Mouse (Mus musculus): ENCODE measurements around the gene Efcab8. TPM values are rescaled to one million over a fixed set of nuclear protein-coding genes. Genes with fewer than 3 reads are reported as not detected.

Gene Efcab8
- 0.11 TPM in 1 of 2 replicates, not detected in the other for polyA plus RNA-seq (2014; fragmentation: Nextera tagmentation; extraction: Ambion mirVana)

DNA sequence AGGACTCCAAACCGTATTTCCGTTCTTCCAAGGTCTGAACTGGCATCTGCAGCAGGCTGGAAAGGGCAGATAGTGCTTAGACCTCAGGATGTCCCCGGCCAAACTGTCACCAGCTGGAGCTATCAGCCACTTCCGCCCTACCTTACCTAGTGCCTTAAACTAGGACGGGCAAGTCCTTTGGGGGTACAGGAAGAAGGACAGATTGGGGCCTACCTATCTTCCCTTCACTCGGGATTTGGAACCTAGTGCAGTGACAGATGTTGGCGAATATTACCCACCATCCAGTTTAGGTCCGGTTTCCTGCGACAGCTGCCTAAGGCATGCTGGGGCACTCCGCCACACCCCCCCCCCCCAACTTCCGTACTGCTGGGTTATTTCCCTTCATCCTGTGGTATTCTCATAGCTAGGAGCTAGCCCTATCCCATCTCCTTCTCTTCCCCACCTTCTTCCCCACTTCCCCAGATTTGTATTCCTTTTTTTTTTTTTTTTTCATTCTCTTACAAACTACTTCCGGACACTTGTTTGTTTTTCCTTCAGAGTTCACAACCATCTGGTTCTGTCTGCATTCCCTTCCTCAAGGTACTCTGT lies at the start of gene Efcab8:
Gene Efcab8 (plus strand): TSS at position 538 of the 588 bp plus-strand sequence.
- Histone ChIP-seq H3K9me3 (ENCODE audit: control insufficient read depth, low read length) (no peaks in the 10 kb centered on the region), H3K27me3 (replicated peaks; ENCODE audit: control insufficient read depth, insufficient read depth, low read length) (no peaks in the 10 kb centered on the region), H3K36me3 (ENCODE audit: control insufficient read depth, insufficient read depth, low read length) (no peaks in the 10 kb centered on the region), H3K4me1 (ENCODE audit: control insufficient read depth, insufficient read depth, low read length) (0 out of 2 replicates have a peak, but pooled peaks cover 4% of the 10 kb centered on the region), H3K4me2 (ENCODE audit: low read depth, low read length) (peak within 1 kb of the TSS; percentile 67), H3K4me3 (ENCODE audit: low read depth, low read length) (peak within 1 kb of the TSS; percentile 35), H3K27ac (replicated peaks; ENCODE audit: low read depth, low read length) (no peak within 1 kb of the TSS), H3K9ac (ENCODE audit: low read depth, low read length) (peak within 1 kb of the TSS; percentile 48)
- ATAC-seq (ENCODE audit: low read depth) (0 out of 2 replicates have a peak, but pooled peaks have one; percentile 3), DNase-seq (ENCODE audit: low spot score) (no peak)
- 39% methylated on average over 11 of the region's 12 CpGs for whole genome bisulfite sequencing

DNA sequence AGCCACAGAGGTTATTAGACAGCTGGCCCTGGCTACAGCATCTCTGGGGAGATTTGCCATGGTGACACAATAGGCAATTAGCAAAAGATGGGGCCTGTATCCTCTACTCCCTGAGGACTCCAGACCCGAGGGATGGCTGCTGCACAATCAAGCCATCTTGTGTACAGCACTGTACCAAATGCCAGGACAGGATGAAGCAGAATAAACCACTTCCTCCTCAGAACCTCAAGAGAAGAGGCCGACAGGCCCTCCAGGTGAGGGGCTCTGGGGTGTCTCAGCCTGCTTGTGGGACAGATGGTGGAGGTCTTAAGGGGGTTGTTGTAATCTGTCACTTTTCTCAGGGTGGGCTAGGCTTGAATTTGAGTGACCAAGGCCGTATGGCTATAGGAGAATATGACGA lies 45.7 kb upstream of the Efcab8 start:
- no peak overlapping the region for H3K4me2 ChIP-seq (ENCODE audit: low read depth, low read length)
- H3K27ac ChIP-seq (replicated peaks; ENCODE audit: low read depth, low read length) = no peak overlapping the region
- H3K4me3 ChIP-seq (ENCODE audit: low read depth, low read length) = no peak overlapping the region
- ATAC-seq (ENCODE audit: low read depth) (peak; percentile 33; the same call in 1 of the 2 replicates), DNase-seq (ENCODE audit: low spot score) (peak; percentile 26)
- no peak overlapping the region for H3K9ac ChIP-seq (ENCODE audit: low read depth, low read length)
- no peaks in the 10 kb centered on the region for H3K36me3 ChIP-seq (ENCODE audit: control insufficient read depth, insufficient read depth, low read length)
- H3K27me3 ChIP-seq (replicated peaks; ENCODE audit: control insufficient read depth, insufficient read depth, low read length) = no peaks in the 10 kb centered on the region
- WGBS = 67% methylated on average over 4 of the region's 4 CpGs
- no peaks in the 10 kb centered on the region for H3K9me3 ChIP-seq (ENCODE audit: control insufficient read depth, low read length)
- H3K4me1 ChIP-seq (ENCODE audit: control insufficient read depth, insufficient read depth, low read length) = no peaks in the 10 kb centered on the region

DNA sequence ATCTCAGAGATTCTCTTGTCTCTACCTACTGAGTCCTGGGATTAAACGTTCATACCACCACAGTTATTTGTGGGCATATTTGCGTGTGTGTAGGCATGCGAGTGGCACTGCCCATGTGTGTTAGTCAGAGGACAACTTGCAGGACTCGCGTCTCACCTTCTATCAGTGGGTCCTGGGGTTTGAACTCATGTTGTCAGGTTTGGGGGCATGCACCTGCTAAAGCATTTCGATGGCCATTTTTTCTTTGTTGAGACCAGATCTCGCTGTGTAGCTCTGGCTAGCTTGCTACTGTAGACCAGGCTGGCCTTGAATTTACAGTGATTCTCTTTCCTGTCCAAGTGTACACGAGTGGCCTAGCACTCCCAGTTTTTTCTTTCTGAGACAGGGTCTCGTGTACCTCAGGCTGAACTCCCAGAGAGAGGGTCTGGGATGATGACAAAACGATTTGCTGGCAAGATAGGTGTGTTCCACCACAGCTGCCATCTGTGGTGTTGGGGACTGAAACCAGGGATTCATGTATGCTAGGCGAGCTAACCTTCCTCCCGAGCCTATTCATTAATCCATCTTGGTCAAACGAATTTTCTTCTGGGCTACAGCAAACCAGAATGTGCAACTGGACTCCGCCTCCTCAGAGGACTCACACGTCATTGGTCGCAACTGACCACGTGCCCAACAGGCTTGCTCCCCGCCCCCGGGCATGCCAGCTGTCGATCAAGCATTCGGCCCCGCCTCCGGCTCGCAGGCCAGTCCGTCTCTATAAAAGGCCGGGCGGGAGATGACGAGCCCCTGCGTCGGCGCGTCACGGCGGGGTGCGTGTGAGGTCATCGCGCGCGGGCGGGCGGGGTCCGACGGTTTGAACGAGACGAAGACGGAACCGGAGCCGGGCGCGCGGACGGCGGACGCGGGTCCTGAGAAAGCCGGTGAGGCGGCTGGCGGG lies 39.0 kb upstream of the Efcab8 start, which contains the start of gene Mapre1:
Gene Mapre1 (plus strand): TSS at position 775 of the 937 bp plus-strand sequence.
- peak; percentile 100 for DNase-seq (ENCODE audit: low spot score)
- peaks cover 15% of the 10 kb centered on the region for H3K4me1 ChIP-seq (ENCODE audit: control insufficient read depth, insufficient read depth, low read length)
- WGBS = 15% methylated on average over 37 of the region's 58 CpGs
- no peaks in the 10 kb centered on the region for H3K36me3 ChIP-seq (ENCODE audit: control insufficient read depth, insufficient read depth, low read length)
- peak within 1 kb of the TSS; percentile 91 for H3K4me3 ChIP-seq (ENCODE audit: low read depth, low read length)
- no peaks in the 10 kb centered on the region for H3K27me3 ChIP-seq (replicated peaks; ENCODE audit: control insufficient read depth, insufficient read depth, low read length)
- H3K9me3 ChIP-seq (ENCODE audit: control insufficient read depth, low read length) = no peaks in the 10 kb centered on the region
- peak; percentile 97 for ATAC-seq (ENCODE audit: low read depth)
- H3K27ac ChIP-seq (replicated peaks; ENCODE audit: low read depth, low read length) = peak within 1 kb of the TSS; percentile 94
- H3K4me2 ChIP-seq (ENCODE audit: low read depth, low read length) = peak within 1 kb of the TSS; percentile 72
- H3K9ac ChIP-seq (ENCODE audit: low read depth, low read length) = peak within 1 kb of the TSS; percentile 96

DNA sequence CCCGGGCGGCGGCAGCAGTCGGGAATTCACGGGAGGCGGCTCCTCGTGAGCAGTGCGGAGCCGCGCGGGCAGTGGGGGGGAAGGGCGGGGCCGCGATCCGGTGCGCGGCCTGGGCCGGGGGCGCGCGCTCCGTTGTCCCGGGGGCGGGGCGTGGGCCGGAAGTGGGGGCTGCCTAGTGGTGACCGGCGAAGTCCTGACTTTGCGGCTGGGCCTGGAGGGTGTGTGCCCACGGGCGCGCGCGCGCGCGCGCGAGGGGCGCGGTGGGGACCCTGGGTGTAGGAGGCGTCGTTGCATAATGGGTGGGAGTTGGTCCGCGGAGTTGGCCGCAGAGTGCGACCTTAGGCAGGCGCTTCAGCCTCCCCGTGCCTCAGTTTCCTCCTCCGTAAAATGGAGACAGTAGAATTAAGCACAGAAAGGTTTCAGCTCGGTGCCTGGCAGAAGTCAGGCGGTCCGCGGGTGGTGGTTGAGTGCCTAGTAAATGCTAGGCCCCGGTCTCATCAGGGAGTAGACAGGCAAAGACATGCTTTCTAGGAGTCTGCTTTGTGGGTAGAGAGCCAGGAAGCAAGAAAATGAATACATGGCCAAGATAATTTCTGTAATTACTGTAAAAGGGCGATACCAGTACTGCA lies 38.2 kb upstream of the Efcab8 start:
- Histone ChIP-seq H3K27me3 (replicated peaks; ENCODE audit: control insufficient read depth, insufficient read depth, low read length) (no peaks in the 10 kb centered on the region), H3K9ac (ENCODE audit: low read depth, low read length) (peak overlapping the region; percentile 96), H3K4me3 (ENCODE audit: low read depth, low read length) (peak overlapping the region; percentile 91), H3K9me3 (ENCODE audit: control insufficient read depth, low read length) (no peaks in the 10 kb centered on the region), H3K27ac (replicated peaks; ENCODE audit: low read depth, low read length) (peak overlapping the region; percentile 94), H3K4me2 (ENCODE audit: low read depth, low read length) (peak overlapping the region; percentile 67), H3K4me1 (ENCODE audit: control insufficient read depth, insufficient read depth, low read length) (peaks cover 15% of the 10 kb centered on the region), H3K36me3 (ENCODE audit: control insufficient read depth, insufficient read depth, low read length) (peaks cover 3% of the 10 kb centered on the region)
- WGBS = under 1% methylated on average over 26 of the region's 56 CpGs
- ATAC-seq (ENCODE audit: low read depth) (peak; percentile 88), DNase-seq (ENCODE audit: low spot score) (peak; percentile 84)

DNA sequence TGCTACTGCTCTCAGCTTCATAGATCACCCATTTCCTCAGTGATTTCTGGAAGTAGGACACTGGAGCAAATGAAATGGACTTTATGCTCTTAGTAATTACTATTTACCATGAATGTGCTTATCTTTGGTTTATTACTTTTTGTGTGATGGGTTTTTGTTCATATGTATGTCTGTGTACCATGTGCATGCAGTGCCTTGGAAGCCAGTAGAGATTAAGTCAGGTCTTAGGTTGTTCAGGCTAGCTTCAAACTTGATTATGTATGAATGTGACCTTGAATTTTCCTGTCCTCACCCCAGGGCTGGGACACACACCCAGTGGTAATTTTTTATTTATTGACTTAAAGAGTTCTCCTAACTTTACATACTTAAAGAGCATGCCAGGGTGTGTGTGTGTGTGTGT lies 31.7 kb upstream of the Efcab8 start:
- Histone ChIP-seq H3K4me2 (ENCODE audit: low read depth, low read length) (no peak overlapping the region), H3K27ac (replicated peaks; ENCODE audit: low read depth, low read length) (no peak overlapping the region), H3K9me3 (ENCODE audit: control insufficient read depth, low read length) (no peaks in the 10 kb centered on the region), H3K36me3 (ENCODE audit: control insufficient read depth, insufficient read depth, low read length) (peaks cover 36% of the 10 kb centered on the region), H3K4me3 (ENCODE audit: low read depth, low read length) (no peak overlapping the region), H3K27me3 (replicated peaks; ENCODE audit: control insufficient read depth, insufficient read depth, low read length) (no peaks in the 10 kb centered on the region), H3K4me1 (ENCODE audit: control insufficient read depth, insufficient read depth, low read length) (peaks cover 6% of the 10 kb centered on the region), H3K9ac (ENCODE audit: low read depth, low read length) (no peak overlapping the region)
- ATAC-seq (ENCODE audit: low read depth) (no peak), DNase-seq (ENCODE audit: low spot score) (no peak)

DNA sequence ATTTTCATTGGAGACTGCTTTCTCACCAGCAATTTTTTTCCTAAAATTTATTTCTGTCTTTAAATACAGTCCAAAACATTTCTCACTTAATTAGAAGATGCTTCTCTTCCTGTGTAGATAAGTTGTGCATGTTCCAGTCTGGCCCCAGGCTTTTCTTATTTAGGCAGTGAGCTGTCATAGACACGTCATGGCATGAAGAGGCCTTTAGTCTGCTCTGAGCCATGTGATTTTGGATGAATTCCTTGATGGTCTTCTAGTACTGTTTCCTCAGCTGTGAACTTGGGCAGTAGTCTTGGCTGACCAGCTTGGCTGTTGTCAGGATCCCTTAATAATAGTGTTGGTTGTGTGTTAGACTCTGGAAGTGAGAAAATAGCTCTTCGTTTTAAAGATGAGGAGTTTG lies 29.4 kb upstream of the Efcab8 start:
- ATAC-seq (ENCODE audit: low read depth) (peak; percentile 37; the same call in 1 of the 2 replicates), DNase-seq (ENCODE audit: low spot score) (no peak)
- Histone ChIP-seq H3K9me3 (ENCODE audit: control insufficient read depth, low read length) (no peaks in the 10 kb centered on the region), H3K27me3 (replicated peaks; ENCODE audit: control insufficient read depth, insufficient read depth, low read length) (no peaks in the 10 kb centered on the region), H3K36me3 (ENCODE audit: control insufficient read depth, insufficient read depth, low read length) (peaks cover 42% of the 10 kb centered on the region), H3K27ac (replicated peaks; ENCODE audit: low read depth, low read length) (no peak overlapping the region), H3K9ac (ENCODE audit: low read depth, low read length) (no peak overlapping the region), H3K4me2 (ENCODE audit: low read depth, low read length) (no peak overlapping the region), H3K4me3 (ENCODE audit: low read depth, low read length) (no peak overlapping the region), H3K4me1 (ENCODE audit: control insufficient read depth, insufficient read depth, low read length) (no peaks in the 10 kb centered on the region)
- 80% methylated on average over 2 of the region's 2 CpGs for WGBS

DNA sequence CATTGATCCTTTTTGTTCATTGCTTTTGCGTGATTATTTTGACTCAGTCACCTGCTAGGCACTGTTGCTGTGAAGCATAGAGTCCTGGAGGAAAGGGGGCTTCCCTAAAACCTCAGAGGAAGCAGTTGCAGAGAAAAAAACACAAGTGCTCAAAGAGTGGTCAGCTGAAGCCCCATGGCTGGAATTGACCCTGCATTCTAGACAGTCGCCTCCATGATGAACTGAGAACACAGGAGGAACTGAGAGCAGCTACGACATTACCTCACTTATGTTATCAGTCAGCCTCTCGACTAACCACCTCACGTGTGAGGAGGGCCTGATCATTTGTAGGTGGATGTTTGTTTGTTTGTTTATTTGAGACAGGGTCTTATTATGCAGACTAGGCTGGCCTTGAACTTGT lies 17.6 kb upstream of the Efcab8 start:
- Histone ChIP-seq H3K27me3 (replicated peaks; ENCODE audit: control insufficient read depth, insufficient read depth, low read length) (no peaks in the 10 kb centered on the region), H3K4me3 (ENCODE audit: low read depth, low read length) (no peak overlapping the region), H3K4me1 (ENCODE audit: control insufficient read depth, insufficient read depth, low read length) (no peaks in the 10 kb centered on the region), H3K9ac (ENCODE audit: low read depth, low read length) (no peak overlapping the region), H3K27ac (replicated peaks; ENCODE audit: low read depth, low read length) (no peak overlapping the region), H3K9me3 (ENCODE audit: control insufficient read depth, low read length) (no peaks in the 10 kb centered on the region), H3K4me2 (ENCODE audit: low read depth, low read length) (no peak overlapping the region), H3K36me3 (ENCODE audit: control insufficient read depth, insufficient read depth, low read length) (peaks cover 98% of the 10 kb centered on the region)
- DNase-seq (ENCODE audit: low spot score) = no peak
- 92% methylated on average over 5 of the region's 5 CpGs for WGBS
- ATAC-seq (ENCODE audit: low read depth) = no peak

DNA sequence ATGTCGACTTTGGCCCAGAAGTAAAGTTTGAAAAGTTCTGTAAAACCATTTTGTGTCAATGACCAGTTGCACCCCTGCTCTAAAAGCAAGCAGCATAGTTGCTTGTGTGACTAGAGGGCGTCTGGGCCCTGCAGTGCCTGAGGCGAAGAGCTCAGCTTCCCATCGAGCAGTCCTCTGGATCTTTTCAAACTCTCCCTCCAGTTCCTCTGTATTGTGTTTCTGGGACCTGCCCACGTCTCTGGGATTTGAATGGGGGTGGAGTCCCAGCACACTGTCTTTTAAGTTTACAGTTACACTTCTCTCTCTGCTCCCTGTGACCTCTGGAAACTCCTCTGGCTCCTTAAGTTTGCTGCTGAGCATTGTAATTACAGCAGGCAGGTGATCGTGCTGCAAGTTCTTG lies 12.2 kb upstream of the Efcab8 start:
- Histone ChIP-seq H3K27me3 (replicated peaks; ENCODE audit: control insufficient read depth, insufficient read depth, low read length) (no peaks in the 10 kb centered on the region), H3K4me3 (ENCODE audit: low read depth, low read length) (no peak overlapping the region), H3K9ac (ENCODE audit: low read depth, low read length) (no peak overlapping the region), H3K9me3 (ENCODE audit: control insufficient read depth, low read length) (no peaks in the 10 kb centered on the region), H3K4me1 (ENCODE audit: control insufficient read depth, insufficient read depth, low read length) (no peaks in the 10 kb centered on the region), H3K4me2 (ENCODE audit: low read depth, low read length) (no peak overlapping the region), H3K36me3 (ENCODE audit: control insufficient read depth, insufficient read depth, low read length) (peaks cover 90% of the 10 kb centered on the region), H3K27ac (replicated peaks; ENCODE audit: low read depth, low read length) (no peak overlapping the region)
- ATAC-seq (ENCODE audit: low read depth) (peak; percentile 41; the same call in 1 of the 2 replicates), DNase-seq (ENCODE audit: low spot score) (peak; percentile 16)
- 56% methylated on average over 6 of the region's 6 CpGs for WGBS

All from embryonic facial prominence, embryonic 14.5 days (tissue).